Mouse (Mus musculus) liver, embryonic 14.5 days (tissue): ENCODE data around the gene Itga6.

Experiments used
- CTCF ChIP-seq: IDR thresholded peaks from 2 replicates; pipeline ENCODE4 v1.5.1; 2016; ENCODE audit warnings: antibody characterized with exemption, low read depth, control low read depth
- EP300 ChIP-seq: IDR thresholded peaks from 2 replicates; pipeline ENCODE4 v1.6.1; 2016; ENCODE audit warnings: antibody characterized with exemption, low read depth

GRCm38 (mm10) chr2:71719005-71719386, 26.4 kb upstream of the Itga6 start:
- TF ChIP-seq CTCF: no peak
- TF ChIP-seq EP300: no peak
